Mouse (Mus musculus): ENCODE measurements at regions not wholly inside any gene's neighbourhood (a gene's known extent, or its start where the extent isn't known, plus 50 kb on each side); places are given as distances from the start of the nearest gene placed in this dataset.
A peak's percentile ranks its signal among the peaks of the same experiment; 100 is the strongest.
"Not testable (repeated sequence)": the region's sequence is repeated elsewhere in the genome, so short reads cannot be mapped to it uniquely, and the experiment has no call there.

GRCm38 (mm10) chr17:58820588-58821195 lies 170.5 kb downstream of the Pdzph1 start:
- DNase-seq (ENCODE audit: low spot score in 2 of 2), result peak; percentile 12 to 34

- no peak for DNase-seq (ENCODE audit: low spot score in 2 of 2)
Observed at GRCm38 (mm10) chr17:58819339-58819738, 171.8 kb downstream of the Pdzph1 start.

GRCm38 (mm10) chr17:58775451-58775850 lies 215.7 kb downstream of the Pdzph1 start:
- DNase-seq (ENCODE audit: low spot score in 2 of 2), result not testable (repeated sequence)

GRCm38 (mm10) chr17:58773595-58773994 lies 217.6 kb downstream of the Pdzph1 start:
- DNase-seq (ENCODE audit: low spot score in 2 of 2), result no peak

GRCm38 (mm10) chr17:58765141-58765540 lies 226.0 kb downstream of the Pdzph1 start:
- DNase-seq (ENCODE audit: low spot score in 2 of 2), result no peak

- DNase-seq (ENCODE audit: low spot score in 2 of 2), result no peak
Observed at GRCm38 (mm10) chr17:58749000-58749399, 242.2 kb downstream of the Pdzph1 start.

GRCm38 (mm10) chr17:58748264-58748663 lies 242.9 kb downstream of the Pdzph1 start:
- no peak for DNase-seq (ENCODE audit: low spot score in 2 of 2)

- DNase-seq (ENCODE audit: low spot score in 2 of 2), result no peak
Observed at GRCm38 (mm10) chr17:58710748-58711478, 280.3 kb downstream of the Pdzph1 start.

GRCm38 (mm10) chr17:58690211-58690610 lies 301.0 kb downstream of the Pdzph1 start:
- no peak for DNase-seq (ENCODE audit: low spot score in 2 of 2)

- peak in 1 of 2 experiments; percentile 5 for DNase-seq (ENCODE audit: low spot score in 2 of 2)
Observed at GRCm38 (mm10) chr17:58672291-58672690, 318.9 kb downstream of the Pdzph1 start.

- DNase-seq (ENCODE audit: low spot score in 2 of 2), result no peak
Observed at GRCm38 (mm10) chr17:58668036-58668435, 323.1 kb downstream of the Pdzph1 start.

GRCm38 (mm10) chr17:58643793-58644192 lies 347.4 kb downstream of the Pdzph1 start:
- DNase-seq (ENCODE audit: low spot score in 2 of 2), result no peak

- DNase-seq (ENCODE audit: low spot score in 2 of 2), result no peak
Observed at GRCm38 (mm10) chr17:58642273-58642672, 348.9 kb downstream of the Pdzph1 start.

GRCm38 (mm10) chr17:58598911-58599310 lies 392.3 kb downstream of the Pdzph1 start:
- DNase-seq (ENCODE audit: low spot score in 2 of 2), result no peak

GRCm38 (mm10) chr17:58596661-58597060 lies 394.5 kb downstream of the Pdzph1 start:
- DNase-seq (ENCODE audit: low spot score in 2 of 2), result no peak

- DNase-seq (ENCODE audit: low spot score in 2 of 2), result no peak
Observed at GRCm38 (mm10) chr17:58587946-58588345, 403.2 kb downstream of the Pdzph1 start.

GRCm38 (mm10) chr17:58572885-58573284 lies 418.3 kb downstream of the Pdzph1 start:
- DNase-seq (ENCODE audit: low spot score in 2 of 2), result no peak
